Mouse (Mus musculus): ENCODE measurements around the gene Msx2. TPM values are rescaled to one million over a fixed set of nuclear protein-coding genes. Genes with fewer than 3 reads are reported as not detected.
A peak's percentile ranks its signal among the peaks of the same experiment; 100 is the strongest.

Gene Msx2
- polyA plus RNA-seq, 1 experiment: 0.66 TPM

- DNase-seq (ENCODE audit: extremely low spot score in 1 of 2, low spot score in 1 of 2): no peak
Observed at GRCm38 (mm10) chr13:53466189-53466866, 6.5 kb downstream of the Msx2 start.

GRCm38 (mm10) chr13:53465191-53465820 is 7.6 kb downstream of the Msx2 start:
- no peak for DNase-seq (ENCODE audit: extremely low spot score in 1 of 2, low spot score in 1 of 2)

- no peak for DNase-seq (ENCODE audit: extremely low spot score in 1 of 2, low spot score in 1 of 2)
Observed at GRCm38 (mm10) chr13:53464441-53465001, 8.4 kb downstream of the Msx2 start.

GRCm38 (mm10) chr13:53463946-53464345 is 8.9 kb downstream of the Msx2 start:
- no peak for DNase-seq (ENCODE audit: extremely low spot score in 1 of 2, low spot score in 1 of 2)

- DNase-seq (ENCODE audit: extremely low spot score in 1 of 2, low spot score in 1 of 2): no peak
Observed at GRCm38 (mm10) chr13:53463037-53463436, 9.8 kb downstream of the Msx2 start.

- DNase-seq (ENCODE audit: extremely low spot score in 1 of 2, low spot score in 1 of 2): no peak
Observed at GRCm38 (mm10) chr13:53462649-53462970, 10.3 kb downstream of the Msx2 start.

- no peak for DNase-seq (ENCODE audit: extremely low spot score in 1 of 2, low spot score in 1 of 2)
Observed at GRCm38 (mm10) chr13:53461855-53462648, 10.8 kb downstream of the Msx2 start.

- DNase-seq (ENCODE audit: extremely low spot score in 1 of 2, low spot score in 1 of 2): no peak
Observed at GRCm38 (mm10) chr13:53461346-53461745, 11.5 kb downstream of the Msx2 start.

GRCm38 (mm10) chr13:53458766-53459165 is 14.1 kb downstream of the Msx2 start:
- DNase-seq (ENCODE audit: extremely low spot score in 1 of 2, low spot score in 1 of 2): no peak

- no peak for DNase-seq (ENCODE audit: extremely low spot score in 1 of 2, low spot score in 1 of 2)
Observed at GRCm38 (mm10) chr13:53454794-53455672, 17.8 kb downstream of the Msx2 start.

- DNase-seq (ENCODE audit: extremely low spot score in 1 of 2, low spot score in 1 of 2): no peak
Observed at GRCm38 (mm10) chr13:53453927-53454326, 18.9 kb downstream of the Msx2 start.

- no peak for DNase-seq (ENCODE audit: extremely low spot score in 1 of 2, low spot score in 1 of 2)
Observed at GRCm38 (mm10) chr13:53447609-53448008, 25.3 kb downstream of the Msx2 start.

GRCm38 (mm10) chr13:53443602-53444001 is 29.3 kb downstream of the Msx2 start:
- peak; percentile 25 to 62 for DNase-seq (ENCODE audit: extremely low spot score in 1 of 2, low spot score in 1 of 2)

GRCm38 (mm10) chr13:53442168-53442980 is 30.5 kb downstream of the Msx2 start:
- DNase-seq (ENCODE audit: extremely low spot score in 1 of 2, low spot score in 1 of 2): peak in 1 of 2 experiments; percentile 55

- DNase-seq (ENCODE audit: extremely low spot score in 1 of 2, low spot score in 1 of 2): no peak
Observed at GRCm38 (mm10) chr13:53441307-53442028, 31.4 kb downstream of the Msx2 start.

- DNase-seq (ENCODE audit: extremely low spot score in 1 of 2, low spot score in 1 of 2): no peak
Observed at GRCm38 (mm10) chr13:53439957-53440356, 32.9 kb downstream of the Msx2 start.

GRCm38 (mm10) chr13:53426507-53426906 is 46.4 kb downstream of the Msx2 start:
- DNase-seq (ENCODE audit: extremely low spot score in 1 of 2, low spot score in 1 of 2): peak; percentile 38 to 90

- DNase-seq (ENCODE audit: extremely low spot score in 1 of 2, low spot score in 1 of 2): no peak
Observed at GRCm38 (mm10) chr13:53421189-53421588, 51.7 kb downstream of the Msx2 start.

GRCm38 (mm10) chr13:53420741-53421140 is 52.1 kb downstream of the Msx2 start:
- no peak for DNase-seq (ENCODE audit: extremely low spot score in 1 of 2, low spot score in 1 of 2)
